Mouse (Mus musculus): ENCODE data around the gene Plxnc1. TPM values are rescaled to one million over a fixed set of nuclear protein-coding genes. Genes with fewer than 3 reads are reported as not detected.
A peak's percentile ranks its signal among the peaks of the same experiment; 100 is the strongest.

Plxnc1 gene
- 10 to 100 TPM; 46.2 to 49.9 TPM for total RNA-seq (2021)
- long read RNA-seq, experiment 1, full-length matches to known transcripts = 37 of 51 reads
- long read RNA-seq, experiment 1, partial matches to known transcripts = 5 of 51 reads
- long read RNA-seq, experiment 1, other reads (novel, unspliced or antisense) = 9 of 51 reads
- long read RNA-seq, experiment 2, full-length matches to known transcripts = 38 of 54 reads
- long read RNA-seq, experiment 2, partial matches to known transcripts = 10 of 54 reads
- long read RNA-seq, experiment 2, other reads (novel, unspliced or antisense) = 6 of 54 reads

- Histone ChIP-seq H3K27ac (peak within 1 kb of the TSS; percentile 91), H3K4me3 (peak within 1 kb of the TSS; percentile 70)
- intact Hi-C loops (cut with DNase I) = loop anchor here (1.0 to 10.0 kb wide), 7 partner anchors 39 to 730 kb away; partner anchors contain the start of gene Cep83
- peak in 1 of 2 experiments; percentile 77 for DNase-seq (ENCODE audit: extremely low spot score in 1 of 2, low spot score in 2 of 2)
- no peak for TF ChIP-seq CTCF (IDR thresholded peaks at IDR 0.05)
Measured at GRCm38 (mm10) chr10:94944691-94945205, at the start of gene Plxnc1. TSS of gene Plxnc1 (minus strand) at chr10:94944835.

DNA sequence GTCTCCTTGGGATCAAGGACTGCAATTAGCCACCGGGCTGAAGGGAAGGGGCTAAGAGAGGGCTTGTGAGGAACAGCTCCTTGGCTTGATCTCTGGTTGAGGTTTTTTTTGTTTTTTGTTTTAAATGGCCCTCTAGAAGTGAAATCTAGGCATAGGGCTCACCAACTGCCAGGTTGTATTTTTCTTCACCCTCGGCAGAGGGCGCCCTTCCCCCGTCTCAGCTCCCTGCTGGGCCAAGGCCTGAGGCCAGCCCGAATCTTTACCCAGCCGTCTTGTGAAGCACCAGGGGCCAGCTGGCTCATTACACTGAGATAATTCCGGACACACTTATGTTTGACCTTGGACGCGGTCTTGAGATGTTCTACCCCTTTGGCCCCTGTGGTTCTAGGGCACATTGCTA, 47.5 kb upstream of the Plxnc1 start:
- peak; percentile 68 to 79 for DNase-seq (ENCODE audit: extremely low spot score in 1 of 2, low spot score in 2 of 2)
- intact Hi-C loops (cut with DNase I) = loop anchor here (1.0 to 5.0 kb wide), 6 partner anchors 95 to 484 kb away; partner anchors contain the start of genes Cradd and Socs2
- TF ChIP-seq CTCF (IDR thresholded peaks at IDR 0.05) = peak; percentile 87
- Histone ChIP-seq H3K4me3 (no peak overlapping the region), H3K27ac (no peak overlapping the region)

GRCm38 (mm10) chr10:94991564-94992097, 47.0 kb upstream of the Plxnc1 start:
- peak overlapping the region; percentile 25; the same call in 1 of the 2 replicates for H3K27ac ChIP-seq
- DNase-seq (ENCODE audit: extremely low spot score in 1 of 2, low spot score in 2 of 2) = peak; percentile 74
- H3K4me3 ChIP-seq = peak overlapping the region; percentile 29; the same call in 1 of the 2 replicates
- peak; percentile 80 for TF ChIP-seq CTCF (IDR thresholded peaks at IDR 0.05)
- intact Hi-C loops (cut with DNase I) = loop anchor here (1.0 to 5.0 kb wide), 6 partner anchors 96 to 485 kb away; partner anchors contain the start of genes Cradd and Socs2

- TF ChIP-seq CTCF (IDR thresholded peaks at IDR 0.05) = no peak
- intact Hi-C loops (cut with DNase I) = loop anchor here (5.0 kb wide), 4 partner anchors 96 to 331 kb away; partner anchors contain the start of gene Cradd
- H3K4me3 ChIP-seq = peak overlapping the region; percentile 29; the same call in 1 of the 2 replicates
- peak; percentile 45 to 51 for DNase-seq (ENCODE audit: extremely low spot score in 1 of 2, low spot score in 2 of 2)
- peak overlapping the region; percentile 25; the same call in 1 of the 2 replicates for H3K27ac ChIP-seq
Measured at GRCm38 (mm10) chr10:94990768-94991563, 46.3 kb upstream of the Plxnc1 start.

GRCm38 (mm10) chr10:94989321-94989720, 44.7 kb upstream of the Plxnc1 start:
- no peak for DNase-seq (ENCODE audit: extremely low spot score in 1 of 2, low spot score in 2 of 2)
- TF ChIP-seq CTCF (IDR thresholded peaks at IDR 0.05) = no peak
- H3K4me3 ChIP-seq = no peak overlapping the region
- H3K27ac ChIP-seq = no peak overlapping the region
- intact Hi-C loops (cut with DNase I) = no loop called here

GRCm38 (mm10) chr10:94985103-94985502, 40.5 kb upstream of the Plxnc1 start:
- TF ChIP-seq CTCF (IDR thresholded peaks at IDR 0.05) = no peak

GRCm38 (mm10) chr10:94982528-94982927, 37.9 kb upstream of the Plxnc1 start:
- peak in 1 of 2 experiments; percentile 45 for DNase-seq (ENCODE audit: extremely low spot score in 1 of 2, low spot score in 2 of 2)
- no peak for TF ChIP-seq CTCF (IDR thresholded peaks at IDR 0.05)
- Histone ChIP-seq H3K4me3 (no peak overlapping the region), H3K27ac (no peak overlapping the region)
- intact Hi-C loops (cut with DNase I) = no loop called here

More at GRCm38 (mm10) chr10:94985103-94985502, 40.5 kb upstream of the Plxnc1 start:
- no peak for DNase-seq (ENCODE audit: extremely low spot score in 1 of 2, low spot score in 2 of 2)
- intact Hi-C loops (cut with DNase I) = no loop called here
- no peak overlapping the region for H3K27ac ChIP-seq
- H3K4me3 ChIP-seq = no peak overlapping the region

DNA sequence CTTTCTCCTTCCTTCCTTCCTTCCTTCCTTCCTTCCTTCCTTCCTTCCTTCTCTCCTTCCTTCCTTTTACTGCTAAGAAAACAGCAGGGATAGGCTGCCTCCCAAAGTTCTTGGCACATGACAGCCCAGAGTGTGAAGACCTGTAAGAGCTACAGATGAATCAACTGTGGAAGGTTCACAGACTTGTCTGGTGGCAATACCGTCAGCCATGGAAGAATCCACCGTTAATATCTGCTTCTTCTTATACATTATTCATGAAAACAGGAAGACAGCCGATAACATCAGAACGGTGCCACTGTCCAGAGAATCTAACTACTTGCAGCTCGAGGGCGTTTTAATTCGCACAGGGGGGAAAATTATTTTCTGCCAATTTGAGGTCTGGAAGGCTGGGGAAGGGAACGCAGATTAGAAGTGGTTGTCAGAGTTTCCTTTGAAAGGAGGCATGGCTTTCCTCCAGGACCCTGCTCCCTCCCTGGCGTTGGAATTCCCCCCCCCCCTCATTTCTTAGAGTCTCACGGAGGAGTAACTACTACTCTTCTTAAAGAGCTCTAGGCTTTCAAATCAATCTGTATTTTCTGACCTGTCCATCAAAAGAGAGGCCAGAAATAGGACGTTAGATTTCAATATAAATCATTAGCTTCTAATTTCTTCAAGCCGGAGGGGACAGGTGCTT, 37.0 kb upstream of the Plxnc1 start:
- intact Hi-C loops (cut with DNase I) = no loop called here

GRCm38 (mm10) chr10:94978265-94978822, 33.7 kb upstream of the Plxnc1 start:
- no peak for DNase-seq (ENCODE audit: extremely low spot score in 1 of 2, low spot score in 2 of 2)
- no peak for TF ChIP-seq CTCF (IDR thresholded peaks at IDR 0.05)
- no peak overlapping the region for H3K4me3 ChIP-seq
- intact Hi-C loops (cut with DNase I) = no loop called here
- H3K27ac ChIP-seq = no peak overlapping the region

More for the DNA sequence above, 37.0 kb upstream of the Plxnc1 start:
- Histone ChIP-seq H3K27ac (no peak overlapping the region), H3K4me3 (no peak overlapping the region)
- no peak for DNase-seq (ENCODE audit: extremely low spot score in 1 of 2, low spot score in 2 of 2)
- no peak for TF ChIP-seq CTCF (IDR thresholded peaks at IDR 0.05)

- no peak for DNase-seq (ENCODE audit: extremely low spot score in 1 of 2, low spot score in 2 of 2)
- TF ChIP-seq CTCF (IDR thresholded peaks at IDR 0.05) = peak; percentile 40
- no peak overlapping the region for H3K27ac ChIP-seq
- no peak overlapping the region for H3K4me3 ChIP-seq
- intact Hi-C loops (cut with DNase I) = no loop called here
Measured at GRCm38 (mm10) chr10:94976329-94976728, 31.7 kb upstream of the Plxnc1 start.

DNA sequence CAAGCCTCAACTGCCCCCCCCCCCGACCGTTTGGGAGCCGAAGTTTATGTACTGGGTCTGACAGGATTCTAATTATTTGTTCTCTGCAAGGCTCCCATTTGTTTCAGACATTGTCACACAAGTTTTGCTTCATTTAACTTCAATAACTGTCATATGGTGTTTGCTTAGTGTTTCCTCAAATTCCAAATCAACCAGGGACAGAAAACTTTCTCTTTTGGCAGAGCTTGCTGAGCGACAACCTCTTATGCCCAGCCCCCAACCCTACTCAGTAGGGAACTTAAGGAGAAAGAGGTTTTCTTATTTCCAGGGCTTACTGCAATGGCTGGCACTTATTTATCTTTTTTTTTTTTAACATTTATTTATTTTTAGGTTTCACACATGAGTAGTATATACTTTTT, 30.5 kb upstream of the Plxnc1 start:
- no peak for DNase-seq (ENCODE audit: extremely low spot score in 1 of 2, low spot score in 2 of 2)
- Histone ChIP-seq H3K27ac (no peak overlapping the region), H3K4me3 (no peak overlapping the region)
- intact Hi-C loops (cut with DNase I) = no loop called here
- no peak for TF ChIP-seq CTCF (IDR thresholded peaks at IDR 0.05)
